Mouse (Mus musculus): ENCODE data around the gene Mybpc2.

The Mybpc2 gene

DNA sequence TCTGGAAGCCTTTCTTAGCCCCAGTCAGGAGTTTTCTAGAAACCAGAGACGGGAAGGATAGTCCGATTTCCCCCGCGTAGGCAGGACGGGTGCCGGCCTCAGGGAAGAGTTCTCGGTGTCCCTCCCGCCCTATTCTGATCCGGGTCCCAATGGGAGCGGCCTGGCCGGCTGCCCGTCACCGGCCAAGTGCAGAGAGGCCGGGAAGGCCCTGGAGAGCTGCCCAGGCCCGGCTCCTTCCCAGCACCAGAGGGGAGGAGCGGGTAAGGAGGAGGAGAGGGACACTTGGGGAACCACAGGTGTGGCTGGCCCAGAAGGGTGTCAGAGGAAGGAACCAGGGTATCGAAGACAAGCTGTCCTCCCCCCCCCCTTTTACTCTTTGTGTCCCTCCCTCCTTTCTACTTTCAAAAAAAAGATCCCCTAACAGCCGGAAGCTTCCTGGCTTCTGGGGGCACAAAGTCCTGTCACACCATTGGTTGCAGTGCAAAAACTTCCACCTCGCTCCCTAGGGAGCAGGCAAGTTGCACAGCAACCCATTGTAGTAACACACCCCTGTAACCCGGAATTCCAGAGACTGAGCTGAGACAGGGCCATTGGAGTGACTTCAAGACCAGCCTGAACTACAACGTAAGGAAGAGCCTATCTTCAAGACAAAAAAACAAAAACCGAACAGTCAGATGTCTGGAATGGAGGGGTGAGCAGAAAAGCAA lies 823 bp upstream of the Mybpc2 start:
- DNase-seq (ENCODE audit: low spot score): peak; percentile 59

DNA sequence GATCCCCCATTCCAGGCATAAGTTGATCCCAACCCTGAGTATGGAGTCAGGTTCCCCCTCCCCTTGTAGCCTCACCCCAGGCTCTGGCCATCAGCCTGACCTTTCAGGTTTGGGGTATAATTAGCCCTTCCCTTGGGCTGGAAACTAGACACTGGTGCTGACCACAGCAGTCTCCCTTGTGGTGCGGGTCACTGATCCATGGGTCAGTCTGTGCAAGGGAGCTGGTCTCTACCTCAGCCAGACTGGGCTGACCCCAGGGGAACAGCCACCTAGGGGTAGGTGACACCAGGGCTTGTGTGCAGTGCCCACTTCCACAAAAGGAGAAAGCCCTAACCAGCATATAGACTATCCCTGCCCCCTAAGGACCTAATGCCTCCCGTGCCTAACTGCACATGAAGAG lies 1.4 kb downstream of the Mybpc2 start:
- no peak for DNase-seq (ENCODE audit: low spot score)

DNA sequence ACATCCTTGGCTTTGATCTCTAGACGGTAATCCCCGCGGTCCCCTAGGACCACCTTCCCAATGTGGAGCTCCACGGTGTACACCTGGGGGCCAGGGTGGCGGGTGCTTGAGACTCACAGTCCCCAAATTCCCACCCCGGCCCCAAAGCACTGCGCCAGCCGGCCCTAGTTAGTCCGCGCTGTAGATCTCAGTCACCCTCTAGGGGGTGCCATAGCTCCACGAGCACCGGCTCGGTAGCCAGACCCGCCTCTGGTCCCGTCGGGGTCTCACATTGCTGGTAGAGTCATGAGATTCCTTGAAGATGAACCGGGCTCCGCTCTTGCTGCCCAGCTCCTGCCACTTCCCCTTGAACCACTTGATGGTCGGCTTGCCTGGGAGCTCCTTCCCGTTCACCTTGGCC lies 2.7 kb downstream of the Mybpc2 start:
- peak; percentile 41 for DNase-seq (ENCODE audit: low spot score)

DNA sequence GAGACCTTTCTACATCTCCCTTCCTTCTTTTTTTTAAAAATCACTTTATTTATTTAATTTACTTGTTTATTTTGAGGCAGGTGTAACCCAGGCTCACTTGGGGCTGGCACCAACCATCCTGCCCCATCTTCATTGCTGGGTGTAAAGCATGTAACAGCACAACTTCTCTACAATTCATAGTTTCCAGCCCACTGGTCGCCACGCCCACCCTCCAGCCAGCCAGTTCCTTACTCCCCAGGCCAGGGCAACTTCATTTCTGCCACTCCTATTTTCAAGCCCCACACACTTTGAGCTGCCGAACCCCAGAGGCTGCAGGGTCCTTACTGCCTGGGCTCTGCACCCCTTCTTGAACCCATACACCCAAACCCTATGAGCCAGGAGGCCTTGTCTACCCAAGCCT lies 3.5 kb downstream of the Mybpc2 start:
- no peak for DNase-seq (ENCODE audit: low spot score)

DNA sequence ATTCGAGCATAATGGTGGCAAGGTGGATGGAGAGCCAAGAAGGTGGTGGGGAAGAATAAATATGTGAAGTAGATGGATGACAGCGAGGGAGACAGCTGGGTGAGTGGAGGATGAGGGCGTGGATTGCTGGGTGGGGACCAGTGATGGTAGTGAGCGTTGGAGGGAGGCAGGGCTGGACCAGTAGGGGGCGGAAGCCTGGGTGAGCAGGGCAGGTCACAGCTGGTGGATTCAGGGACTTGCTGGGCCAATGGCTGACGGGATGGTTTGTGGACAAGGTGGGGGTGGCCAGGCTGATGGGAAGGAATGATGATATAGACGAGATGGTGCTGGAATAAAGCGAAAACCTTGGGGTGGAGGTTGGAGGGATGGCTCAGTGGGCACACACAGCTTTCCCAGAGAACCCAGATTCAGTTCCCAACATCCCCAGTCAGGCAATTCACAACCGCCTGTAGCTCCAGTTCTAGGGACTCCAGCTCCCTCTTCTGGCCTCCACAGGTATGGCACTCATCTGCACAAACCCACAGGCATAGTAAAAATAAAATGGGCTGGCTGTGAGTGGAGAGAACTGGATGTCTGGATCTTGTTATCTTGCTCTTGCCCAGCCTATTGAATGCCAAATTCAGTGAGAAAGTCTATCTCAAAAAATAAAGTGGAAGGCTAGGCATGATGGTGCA lies 5.1 kb downstream of the Mybpc2 start:
- DNase-seq (ENCODE audit: low spot score): no peak

DNA sequence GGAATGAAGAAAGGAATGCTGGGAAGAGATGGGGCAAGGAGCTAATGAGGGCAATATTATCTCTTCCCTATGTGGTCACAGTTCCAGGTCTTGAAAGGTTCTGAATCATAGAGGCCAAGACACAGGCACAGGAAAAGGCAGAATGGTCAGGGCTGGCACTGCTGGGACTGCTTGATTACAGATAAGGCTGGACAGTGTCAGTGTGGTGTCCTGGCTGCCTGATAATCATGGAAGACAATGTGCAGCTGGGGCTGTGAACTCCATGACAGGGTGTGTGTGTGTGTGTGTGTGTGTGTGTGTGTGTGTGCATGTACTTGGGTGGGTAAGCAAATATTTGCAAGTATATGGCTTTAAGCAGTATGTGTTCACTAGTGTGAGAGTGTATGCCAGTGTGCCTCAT lies 17.0 kb downstream of the Mybpc2 start:
- DNase-seq (ENCODE audit: low spot score): no peak

DNA sequence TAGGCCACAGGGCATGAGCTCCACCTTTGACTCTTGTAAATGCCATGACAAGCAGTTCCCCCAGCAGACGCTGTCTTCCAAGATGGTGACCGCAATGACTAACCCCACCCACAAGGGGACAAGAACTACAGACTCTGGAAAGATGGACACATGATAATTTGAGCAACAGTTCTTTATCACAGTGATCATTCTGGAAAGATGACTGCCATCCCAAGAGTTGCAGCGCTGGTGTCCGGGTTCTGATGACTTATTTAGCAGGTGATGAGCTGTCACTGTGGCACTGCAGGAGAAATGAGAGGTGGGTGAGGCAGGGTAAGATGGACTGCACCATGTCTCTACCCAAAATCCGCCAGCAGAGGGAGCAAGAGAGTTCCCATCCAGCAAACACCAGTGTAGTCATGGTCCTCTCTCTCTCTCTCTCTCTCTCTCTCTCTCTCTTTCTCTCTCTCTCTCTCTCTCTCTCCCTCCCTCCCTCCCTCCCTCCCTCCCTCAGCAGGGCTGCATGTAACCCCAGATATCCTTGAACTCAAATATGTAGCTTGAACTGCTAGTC lies 22.8 kb downstream of the Mybpc2 start:
- DNase-seq (ENCODE audit: low spot score): peak; percentile 66

DNA sequence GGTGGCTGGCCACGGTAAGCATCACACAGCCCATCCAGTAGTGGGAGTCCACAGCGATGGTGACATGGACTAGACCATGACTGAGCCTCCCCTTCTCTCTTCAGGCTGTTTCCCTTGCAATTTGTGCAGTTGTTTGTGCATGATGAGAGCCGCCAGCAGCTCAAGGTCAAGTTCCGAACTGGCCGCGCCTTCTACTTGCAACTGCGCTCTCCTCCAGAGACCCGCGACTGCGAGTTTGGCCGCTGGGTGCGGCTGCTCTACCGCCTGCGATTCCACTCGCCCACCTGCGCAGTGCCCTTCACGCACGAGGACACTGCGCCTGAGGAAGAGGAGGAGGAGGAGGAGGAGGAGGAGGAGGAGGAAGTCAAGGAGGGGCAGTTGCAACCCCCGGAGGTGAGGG lies 24.4 kb downstream of the Mybpc2 start:
- no peak for DNase-seq (ENCODE audit: low spot score)

DNA sequence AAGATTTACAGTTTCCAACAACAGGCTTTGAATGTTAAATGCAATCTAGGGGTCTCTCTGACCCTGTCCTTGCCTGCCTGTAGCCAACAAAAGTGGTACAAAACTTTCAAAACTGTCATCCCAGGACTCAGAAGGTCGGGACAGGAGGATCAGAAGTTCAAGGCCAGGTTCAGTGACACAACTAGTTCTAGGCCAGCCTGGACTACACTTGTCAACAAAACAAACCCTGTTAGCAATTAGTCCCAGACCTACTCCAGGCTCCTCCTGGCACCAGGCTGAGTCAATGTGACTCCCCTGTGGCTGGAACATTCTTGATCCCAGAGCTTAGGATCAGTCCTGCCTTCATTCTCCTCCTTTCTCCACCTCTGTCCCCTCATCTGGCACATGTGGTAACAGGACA lies 25.5 kb downstream of the Mybpc2 start:
- no peak for DNase-seq (ENCODE audit: low spot score)

DNA sequence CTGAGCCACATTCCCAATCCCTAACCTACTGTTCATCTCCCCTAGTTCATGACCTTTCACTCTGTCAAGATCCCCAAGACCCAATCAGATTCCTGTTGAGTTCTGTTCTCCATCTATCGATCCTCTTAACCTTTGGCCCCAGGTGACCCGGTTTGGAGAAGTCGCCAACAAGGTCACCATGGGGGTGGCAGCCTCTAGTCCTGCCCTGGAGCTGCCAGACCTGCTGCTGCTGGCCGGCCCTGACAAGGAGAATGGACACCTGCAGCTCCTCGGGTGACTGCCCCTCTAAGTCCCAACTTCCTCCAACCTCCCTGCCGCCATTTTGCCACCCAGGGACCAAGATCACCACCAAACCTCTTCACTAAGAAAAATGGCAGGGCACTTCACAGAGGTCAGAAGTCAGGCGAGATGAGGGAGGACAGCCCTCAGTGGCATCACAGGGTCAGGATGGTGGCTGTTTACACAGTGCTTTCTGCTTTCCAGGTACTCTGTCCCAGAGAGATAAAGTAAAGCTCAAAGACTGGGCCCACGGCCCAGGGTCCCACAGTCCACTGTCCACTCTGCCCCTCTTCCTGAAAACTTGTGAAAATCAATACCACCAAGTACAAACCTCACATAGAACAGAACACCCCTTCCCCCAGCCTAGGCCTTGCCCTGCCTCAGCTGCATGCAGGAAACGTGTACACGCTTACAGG lies 26.9 kb downstream of the Mybpc2 start:
- DNase-seq (ENCODE audit: low spot score): no peak

DNA sequence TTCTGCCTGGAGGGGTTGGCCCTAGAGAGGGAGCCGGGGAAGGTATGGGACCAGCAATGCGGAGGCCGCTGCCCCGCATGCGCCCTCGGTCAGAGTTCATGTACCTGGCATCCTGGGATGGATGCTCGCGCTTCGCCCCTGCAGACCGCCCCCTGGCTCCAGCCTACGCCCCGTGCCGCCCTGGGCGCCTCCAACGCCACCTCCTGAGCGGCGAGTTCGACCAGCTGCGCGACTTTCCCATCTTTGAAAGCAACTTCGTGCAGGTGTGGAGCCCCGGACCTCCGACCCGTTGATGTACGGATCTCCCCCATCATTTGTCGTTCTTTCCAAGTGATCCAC lies 27.7 kb downstream of the Mybpc2 start:
- no peak for DNase-seq (ENCODE audit: low spot score)

DNA sequence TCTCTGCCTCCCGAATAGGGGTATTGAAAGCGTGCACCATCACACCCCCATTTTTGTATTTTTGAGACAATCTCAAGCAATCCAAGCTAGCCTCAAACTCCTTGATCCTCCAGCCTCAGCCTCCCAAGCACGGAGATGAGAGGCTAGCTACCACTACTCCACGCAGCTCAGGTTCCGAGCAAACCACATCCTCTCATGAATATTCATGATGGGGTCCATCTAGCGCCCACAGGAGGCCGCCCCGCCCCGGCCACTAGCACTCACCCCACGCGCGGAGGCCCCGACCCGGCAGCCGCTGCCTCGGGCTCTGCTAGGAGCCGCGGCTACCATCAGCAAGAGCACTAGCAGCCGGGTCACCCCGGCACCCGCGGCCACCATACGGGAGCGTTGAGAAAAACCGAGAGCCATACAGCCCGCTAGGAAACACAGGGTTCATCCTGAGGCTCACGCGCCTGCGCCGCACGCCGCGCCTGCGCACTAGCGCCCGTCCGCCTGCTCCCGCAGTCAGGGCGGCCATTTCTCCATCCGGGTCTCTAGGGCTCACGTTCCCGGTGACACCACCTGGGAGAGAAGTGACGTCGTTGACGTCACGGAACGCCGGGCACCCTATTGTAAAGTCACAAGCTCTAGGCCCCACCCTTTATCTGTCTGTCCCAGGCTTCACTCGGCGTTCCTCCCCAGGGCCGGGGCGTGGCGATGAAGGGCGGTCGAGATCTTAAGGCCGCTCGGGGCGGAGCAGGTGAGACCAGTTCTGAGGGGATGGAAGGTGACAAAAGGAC lies 28.3 kb downstream of the Mybpc2 start, which contains the start of the genes Emc10 and Fam71e1:
Emc10 (minus strand) TSS at position 538 of the 779 bp plus-strand sequence.
Fam71e1 (plus strand) TSS at position 590 of the 779 bp plus-strand sequence.
- peak; percentile 96 for DNase-seq (ENCODE audit: low spot score)

DNA sequence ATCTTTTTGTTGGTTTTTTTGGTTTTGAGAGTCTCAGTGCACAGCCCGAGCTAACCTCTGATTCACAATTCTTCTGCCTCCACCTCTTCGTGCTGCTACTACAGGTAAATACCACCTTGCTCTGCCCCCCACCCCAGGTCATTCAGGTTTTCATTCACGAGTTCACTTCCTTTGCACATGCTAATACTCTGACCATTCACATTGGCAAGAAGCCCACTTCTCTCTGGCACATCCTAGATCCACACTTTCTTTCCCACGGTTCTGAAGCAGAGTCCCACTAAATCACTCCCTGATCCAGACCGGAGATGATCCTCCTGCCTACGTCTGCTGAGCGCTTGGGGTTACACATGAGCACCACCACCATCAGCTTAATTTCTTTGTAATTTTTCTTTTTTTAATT lies 29.4 kb downstream of the Mybpc2 start:
- no peak for DNase-seq (ENCODE audit: low spot score)

DNA sequence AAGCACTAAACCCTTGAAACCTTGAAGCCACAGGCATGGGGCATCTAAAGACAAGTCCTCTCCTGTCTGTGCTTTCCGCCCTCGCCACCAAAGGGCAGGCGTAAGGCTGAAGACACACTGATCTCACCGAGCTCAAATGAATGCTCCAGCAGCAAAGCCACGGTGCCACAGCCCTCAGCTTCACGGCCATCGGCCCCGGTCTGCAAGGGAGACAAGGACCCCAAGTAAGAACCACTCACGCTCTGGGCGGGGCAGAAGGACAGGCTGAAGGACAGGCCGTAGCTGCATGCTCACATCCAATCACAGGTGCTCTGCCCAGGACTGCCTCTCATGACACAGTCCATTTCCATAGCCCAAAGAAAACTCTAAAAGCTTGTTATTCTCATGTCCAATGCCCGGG lies 29.8 kb downstream of the Mybpc2 start:
- no peak for DNase-seq (ENCODE audit: low spot score)

DNA sequence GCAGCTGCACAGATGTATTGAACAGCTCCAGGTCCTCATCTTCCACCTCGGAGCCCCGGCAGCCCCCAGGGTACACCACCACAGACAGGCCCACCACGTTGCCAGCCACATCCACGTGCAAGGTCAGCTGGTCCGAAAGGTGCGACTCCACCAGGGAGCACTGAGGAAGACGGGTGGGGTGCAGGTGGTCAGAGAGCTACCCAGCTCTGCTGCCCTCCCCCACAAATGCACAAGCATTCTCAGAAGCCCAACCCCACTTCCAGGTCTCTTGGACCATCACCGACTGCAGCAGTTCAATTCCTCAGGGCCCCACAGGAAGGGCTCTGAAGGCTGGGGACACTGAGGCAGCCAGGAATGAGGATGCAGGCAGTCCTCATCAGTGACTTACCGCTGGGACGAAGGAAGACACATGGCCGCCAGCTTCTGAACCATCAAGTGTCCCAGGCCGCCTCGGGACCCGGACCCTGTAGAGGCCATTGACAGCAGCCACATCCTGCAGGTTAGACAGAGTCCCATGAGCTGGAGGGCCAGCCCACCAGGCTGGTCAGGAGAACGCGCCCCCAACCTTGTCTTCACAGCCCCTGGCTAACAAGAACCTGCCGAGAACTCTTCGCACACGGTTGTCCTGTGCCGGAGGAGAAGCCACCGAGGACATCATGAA lies 32.2 kb downstream of the Mybpc2 start:
- no peak for DNase-seq (ENCODE audit: low spot score)

DNA sequence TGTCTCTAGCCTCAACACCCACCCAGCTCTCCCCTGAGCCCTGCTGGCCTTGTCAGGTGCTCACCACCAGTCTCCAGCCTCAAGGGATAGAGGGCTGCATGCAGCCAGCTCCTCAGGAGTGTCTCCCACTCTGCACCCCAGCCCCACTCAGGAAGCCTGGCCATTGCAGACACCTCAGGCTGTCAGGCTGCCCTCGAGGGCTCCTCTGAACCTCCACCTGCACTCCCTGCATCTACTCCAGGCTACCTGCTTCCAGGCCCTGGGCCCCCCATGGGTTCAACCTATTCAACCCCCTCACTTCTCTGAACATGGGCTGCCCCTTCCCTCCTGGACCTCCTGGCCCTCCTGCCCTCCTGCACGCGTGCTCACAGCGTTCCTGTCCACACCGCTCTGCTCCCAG lies 33.1 kb downstream of the Mybpc2 start:
- no peak for DNase-seq (ENCODE audit: low spot score)

DNA sequence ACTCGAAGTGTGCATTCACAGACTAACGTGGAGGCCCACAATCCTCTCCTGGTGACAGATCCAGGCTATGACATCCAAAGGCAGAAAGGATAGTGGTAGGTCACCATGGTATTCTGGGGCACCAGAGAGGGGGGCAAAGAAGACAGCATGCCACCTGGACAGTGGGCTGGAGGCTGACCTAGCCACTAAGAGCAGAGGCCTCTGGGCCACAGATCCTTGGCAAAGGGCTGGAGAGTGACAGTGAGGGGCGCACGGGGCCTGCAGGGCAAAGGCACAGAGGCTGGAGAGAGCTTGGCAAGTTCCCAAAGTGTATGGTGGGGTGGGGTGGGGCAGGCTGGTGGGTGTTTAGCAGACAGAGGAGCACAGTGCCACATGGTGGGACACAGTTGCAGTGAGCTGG lies 34.2 kb downstream of the Mybpc2 start:
- DNase-seq (ENCODE audit: low spot score): no peak

DNA sequence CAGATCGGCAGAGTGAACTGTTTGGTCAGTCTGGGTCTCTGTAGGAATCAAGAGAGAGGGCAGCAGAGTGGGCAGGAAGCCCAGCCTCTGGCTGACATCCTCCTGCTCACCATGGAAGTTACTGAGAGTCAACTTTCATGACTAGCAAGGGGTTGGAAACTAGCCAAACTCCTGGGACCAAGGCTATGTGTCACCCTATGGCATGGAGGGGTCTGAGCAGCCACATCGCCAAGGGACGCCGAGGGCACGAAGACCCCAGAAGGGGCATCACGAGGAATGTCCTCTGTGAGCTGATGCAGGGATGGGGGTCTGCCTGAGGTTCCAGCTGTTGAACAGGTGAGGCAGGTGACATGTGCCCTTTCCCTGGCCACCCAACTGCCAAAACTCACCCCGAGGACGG lies 35.9 kb downstream of the Mybpc2 start:
- no peak for DNase-seq (ENCODE audit: low spot score)

DNA sequence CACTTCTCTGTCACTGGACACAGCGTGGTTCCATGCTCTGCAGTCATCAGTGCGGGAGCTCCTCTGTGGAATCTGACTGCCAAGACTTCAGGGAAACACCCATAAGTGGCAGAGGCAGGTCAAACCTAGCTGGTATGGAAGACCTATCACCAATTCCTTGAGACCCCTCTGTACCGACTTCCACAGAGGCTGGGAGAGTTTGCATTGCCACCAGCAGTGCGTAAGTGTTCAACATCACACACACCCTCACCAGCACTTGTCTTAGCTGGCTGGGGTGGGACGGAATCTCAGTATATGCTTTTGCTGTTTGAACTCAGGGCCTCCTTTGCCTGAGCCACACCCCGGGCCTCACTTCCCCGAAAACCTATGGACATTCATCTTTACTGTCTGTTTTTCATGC lies 36.5 kb downstream of the Mybpc2 start:
- no peak for DNase-seq (ENCODE audit: low spot score)

DNA sequence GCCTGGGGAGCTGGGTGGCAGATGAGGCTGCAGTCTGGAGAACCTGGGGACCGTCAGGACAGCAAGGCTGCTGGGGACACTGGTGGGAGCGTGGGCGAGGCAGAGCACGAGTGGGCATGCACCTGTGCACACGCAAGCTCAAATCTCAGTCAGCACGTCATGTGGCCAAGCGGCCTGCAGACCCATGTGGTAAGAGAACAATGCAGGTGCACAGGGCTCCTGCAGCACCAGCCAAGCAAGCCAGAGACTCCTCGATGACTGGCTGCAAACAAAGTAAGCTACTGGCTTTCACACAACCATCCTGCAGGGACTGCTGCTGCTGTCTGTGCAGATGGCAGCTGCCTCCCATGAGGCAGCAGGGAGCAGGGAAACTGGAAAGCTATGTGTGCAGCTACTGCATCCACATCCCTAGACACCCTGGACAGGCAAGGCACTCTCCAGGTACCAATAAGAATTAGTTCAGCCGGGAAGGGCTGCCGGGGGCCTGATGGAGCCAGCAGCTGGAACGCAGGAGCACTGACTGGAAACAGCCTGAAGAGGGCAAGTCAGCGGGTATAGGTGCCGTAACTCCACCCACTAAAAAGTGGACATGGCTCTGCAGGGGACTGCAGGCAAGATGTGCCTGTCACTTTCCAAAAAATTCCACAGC lies 37.4 kb downstream of the Mybpc2 start:
- DNase-seq (ENCODE audit: low spot score): no peak

DNA sequence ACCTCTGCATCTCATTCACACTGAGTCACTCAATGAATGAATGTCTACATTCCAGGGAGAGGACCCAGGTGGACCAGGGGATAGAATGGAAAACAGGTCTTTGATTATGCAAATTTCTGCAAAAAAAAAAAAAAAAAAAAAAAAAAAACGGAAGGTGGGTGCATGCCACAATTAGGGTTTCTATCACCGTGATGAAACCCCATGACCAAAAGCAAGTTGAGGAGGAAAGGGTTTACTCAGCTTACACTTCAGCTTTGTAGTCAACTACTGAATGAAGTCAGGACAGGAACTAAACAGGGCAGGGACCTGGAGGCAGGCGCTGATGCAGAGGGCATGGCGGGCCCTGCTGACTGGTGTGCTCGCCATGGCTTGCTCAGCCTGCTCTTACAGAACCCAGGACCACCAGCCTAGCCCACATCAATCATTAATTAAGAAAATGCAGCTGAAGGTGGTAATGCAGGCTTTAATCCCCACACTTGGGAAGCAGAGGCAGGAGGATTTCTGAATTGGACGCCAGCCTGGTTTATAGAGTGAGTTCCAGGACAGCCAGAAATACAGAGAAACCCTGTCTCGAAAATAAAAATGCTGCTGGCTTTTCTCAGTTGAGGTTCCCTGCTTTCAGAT lies 38.8 kb downstream of the Mybpc2 start:
- no peak for DNase-seq (ENCODE audit: low spot score)

Measured in urinary bladder, postnatal 25 days (tissue).